Mouse (Mus musculus) ovary, postnatal 14 days (tissue): ENCODE measurements at regions not wholly inside any gene's neighbourhood (a gene's known extent, or its start where the extent isn't known, plus 50 kb on each side); places are given as distances from the start of the nearest gene placed in this dataset.

Experiments
- DNase-seq: peaks from one replicate; pipeline ENCODE4 v3.0.0; 2022; ENCODE audit warnings: low spot score

DNA sequence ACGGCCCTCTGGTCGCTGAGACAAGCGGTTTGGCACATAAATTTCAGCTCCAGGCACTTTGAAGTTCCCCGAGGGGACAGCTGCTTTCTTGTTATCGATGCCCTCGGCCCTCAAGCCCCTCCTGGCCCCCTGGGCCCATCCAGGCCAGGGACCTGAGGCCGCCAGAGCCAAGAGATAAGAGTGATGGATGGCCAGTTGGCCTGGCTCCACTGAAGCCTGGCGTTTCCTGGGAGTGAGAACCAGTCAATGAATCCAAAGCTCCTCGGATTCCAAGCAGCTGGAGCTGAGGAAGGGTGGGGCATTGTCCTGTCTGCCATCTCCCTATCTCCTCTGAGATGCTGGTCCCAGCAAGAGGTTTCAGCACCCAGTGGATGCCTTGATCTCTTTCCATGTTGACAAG, 71.6 kb upstream of the Hand1 start:
- DNase-seq = no peak

DNA sequence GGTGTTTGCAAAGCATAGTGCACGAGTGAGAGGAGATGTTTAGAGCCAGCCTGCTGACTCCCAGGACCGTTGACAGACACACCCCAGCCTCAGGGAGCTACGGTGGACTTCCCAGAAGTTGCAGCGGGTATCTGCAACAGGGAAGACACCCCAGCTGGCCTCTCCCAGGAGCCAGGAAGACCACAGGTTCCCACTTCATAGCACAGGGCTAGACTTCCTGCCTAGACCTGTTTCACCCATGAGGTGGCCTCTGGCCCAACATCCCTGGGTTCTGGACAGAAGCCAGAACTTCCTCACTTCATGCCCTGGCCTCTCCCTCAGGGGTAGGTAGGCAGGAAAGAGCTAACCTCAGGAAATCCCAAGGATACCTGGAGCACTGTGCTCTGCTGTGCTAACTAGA, 66.7 kb upstream of the Hand1 start:
- DNase-seq = no peak

GRCm38 (mm10) chr11:57895497-57895896, 62.9 kb upstream of the Hand1 start:
- no peak for DNase-seq

- no peak for DNase-seq
Measured at GRCm38 (mm10) chr11:57882736-57883635, 50.4 kb upstream of the Hand1 start.
